Mouse (Mus musculus) hematopoietic multipotent progenitor cell, adult 10-12 weeks (in vitro differentiated cells): ENCODE data around the gene Hephl1. TPM values are rescaled to one million over a fixed set of nuclear protein-coding genes. Genes with fewer than 3 reads are reported as not detected.

Source experiments
- polyA plus RNA-seq: library from polyadenylated mRNA; stranded (reverse); fragments of >175 nt; gene quantifications from 2 replicates; pipeline ENCODE4 v1.2.3, GENCODE M21; 2012; ENCODE audit warnings: low replicate concordance

Hephl1 gene
- not detected in 2 replicates for polyA plus RNA-seq

GRCm38 (mm10) chr9:15112008-15112407, at the start of gene Hephl1:
Gene Hephl1 (minus strand): TSS chr9:15112108.

GRCm38 (mm10) chr9:15045084-15045669, 66.7 kb downstream of the Hephl1 start, which contains the start of gene Panx1:
Gene Panx1 (minus strand): TSS chr9:15045478.

Other genes starting within 250 kb of the Hephl1 start
- gene Izumo1r, start 208.2 kb downstream of the Hephl1 start, polyA plus RNA-seq: 37.2 and 70.3 TPM in 2 replicates
- 18.1 and 26.8 TPM in 2 replicates for gene Panx1, start 66.6 kb downstream of the Hephl1 start, polyA plus RNA-seq
- gene Vstm5, start 126.9 kb upstream of the Hephl1 start, polyA plus RNA-seq: 0.08 TPM in 1 of 2 replicates, not detected in the other
- gene Med17, start 167.8 kb upstream of the Hephl1 start, polyA plus RNA-seq: 11.7 and 12.0 TPM in 2 replicates
- 4.3 and 14.3 TPM in 2 replicates for gene Taf1d, start 194.1 kb upstream of the Hephl1 start, polyA plus RNA-seq
- 1.6 and 3.2 TPM in 2 replicates for gene 4931406C07Rik, start 194.3 kb upstream of the Hephl1 start, polyA plus RNA-seq
- gene Cep295, start 245.7 kb upstream of the Hephl1 start, polyA plus RNA-seq: 1.6 and 4.0 TPM in 2 replicates